Mouse (Mus musculus): ENCODE data around the gene Olfr805. TPM values are rescaled to one million over a fixed set of nuclear protein-coding genes. Genes with fewer than 3 reads are reported as not detected.

The Olfr805 gene
- not detected in 2 replicates for polyA plus RNA-seq (2014; fragmentation: Nextera tagmentation; extraction: Ambion mirVana)

DNA sequence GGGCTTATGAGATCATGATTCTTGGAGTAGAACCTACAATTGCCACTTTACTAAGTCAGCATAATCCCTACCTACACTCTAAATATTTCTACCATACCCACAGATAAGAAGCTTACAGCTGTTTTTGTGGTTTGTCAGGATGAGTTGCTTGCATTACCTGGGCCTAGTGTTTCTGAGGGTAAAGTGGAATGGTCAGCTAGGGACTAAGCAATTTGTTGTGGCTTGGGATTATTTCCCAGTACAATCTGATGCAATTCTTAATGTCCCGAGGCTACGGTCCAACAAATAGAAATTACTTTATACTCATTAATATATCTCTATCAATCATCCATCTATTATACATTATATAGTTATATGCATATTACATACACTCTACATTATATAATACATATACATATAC lies at the start of gene Olfr805:
Gene Olfr805, minus strand, starts transcription at position 101 of the 400 bp plus-strand sequence.
- H3K9ac ChIP-seq = no peak within 1 kb of the TSS
- H3K4me3 ChIP-seq (replicated peaks; ENCODE audit: low read length) = no peak within 1 kb of the TSS
- no peak within 1 kb of the TSS for H3K4me2 ChIP-seq (replicated peaks)
- 94% methylated on average over 2 of the region's 2 CpGs for WGBS
- H3K27me3 ChIP-seq (ENCODE audit: control insufficient read depth, insufficient read depth, low read length) = no peaks in the 10 kb centered on the region
- H3K4me1 ChIP-seq (replicated peaks; ENCODE audit: control insufficient read depth, insufficient read depth, low read length) = no peaks in the 10 kb centered on the region
- H3K9me3 ChIP-seq (ENCODE audit: control insufficient read depth, low read length) = no peaks in the 10 kb centered on the region
- ATAC-seq (ENCODE audit: low FRiP score) (no peak), DNase-seq (ENCODE audit: low spot score) (no peak)
- no peaks in the 10 kb centered on the region for H3K36me3 ChIP-seq (replicated peaks; ENCODE audit: control insufficient read depth, insufficient read depth)
- H3K27ac ChIP-seq = no peak within 1 kb of the TSS

GRCm38 (mm10) chr10:129778123-129778522 lies 48.9 kb upstream of the Olfr805 start:
- Histone ChIP-seq H3K4me2 (replicated peaks) (no peak overlapping the region), H3K27me3 (ENCODE audit: control insufficient read depth, insufficient read depth, low read length) (no peaks in the 10 kb centered on the region), H3K27ac (no peak overlapping the region), H3K9me3 (ENCODE audit: control insufficient read depth, low read length) (no peaks in the 10 kb centered on the region), H3K4me1 (replicated peaks; ENCODE audit: control insufficient read depth, insufficient read depth, low read length) (no peaks in the 10 kb centered on the region), H3K4me3 (replicated peaks; ENCODE audit: low read length) (no peak overlapping the region), H3K36me3 (replicated peaks; ENCODE audit: control insufficient read depth, insufficient read depth) (no peaks in the 10 kb centered on the region), H3K9ac (no peak overlapping the region)
- no peak for DNase-seq (ENCODE audit: low spot score)
- ATAC-seq (ENCODE audit: low FRiP score) = no peak

- no peaks in the 10 kb centered on the region for H3K27me3 ChIP-seq (ENCODE audit: control insufficient read depth, insufficient read depth, low read length)
- DNase-seq (ENCODE audit: low spot score) (no peak), ATAC-seq (ENCODE audit: low FRiP score) (no peak)
- no peak within 1 kb of the TSS for H3K4me2 ChIP-seq (replicated peaks)
- H3K27ac ChIP-seq = no peak within 1 kb of the TSS
- no peak within 1 kb of the TSS for H3K4me3 ChIP-seq (replicated peaks; ENCODE audit: low read length)
- no peaks in the 10 kb centered on the region for H3K36me3 ChIP-seq (replicated peaks; ENCODE audit: control insufficient read depth, insufficient read depth)
- no peaks in the 10 kb centered on the region for H3K4me1 ChIP-seq (replicated peaks; ENCODE audit: control insufficient read depth, insufficient read depth, low read length)
- H3K9ac ChIP-seq = no peak within 1 kb of the TSS
- no peaks in the 10 kb centered on the region for H3K9me3 ChIP-seq (ENCODE audit: control insufficient read depth, low read length)
Measured at GRCm38 (mm10) chr10:129774338-129774737, 45.2 kb upstream of the Olfr805 start, which contains the start of gene Olfr809. Gene Olfr809, plus strand, starts transcription at chr10:129774638.

- no peaks in the 10 kb centered on the region for H3K27me3 ChIP-seq (ENCODE audit: control insufficient read depth, insufficient read depth, low read length)
- no peak within 1 kb of the TSS for H3K27ac ChIP-seq
- H3K4me1 ChIP-seq (replicated peaks; ENCODE audit: control insufficient read depth, insufficient read depth, low read length) = no peaks in the 10 kb centered on the region
- H3K36me3 ChIP-seq (replicated peaks; ENCODE audit: control insufficient read depth, insufficient read depth) = no peaks in the 10 kb centered on the region
- ATAC-seq (ENCODE audit: low FRiP score) (no peak), DNase-seq (ENCODE audit: low spot score) (no peak)
- H3K9me3 ChIP-seq (ENCODE audit: control insufficient read depth, low read length) = no peaks in the 10 kb centered on the region
- no peak within 1 kb of the TSS for H3K4me2 ChIP-seq (replicated peaks)
- H3K9ac ChIP-seq = no peak within 1 kb of the TSS
- 93% methylated on average over 1 of the region's 1 CpGs for WGBS
- H3K4me3 ChIP-seq (replicated peaks; ENCODE audit: low read length) = no peak within 1 kb of the TSS
Measured at GRCm38 (mm10) chr10:129765182-129765581, 36.0 kb upstream of the Olfr805 start, which contains the start of gene Olfr808. Gene Olfr808, plus strand, starts transcription at chr10:129765482.

- Histone ChIP-seq H3K27me3 (ENCODE audit: control insufficient read depth, insufficient read depth, low read length) (no peaks in the 10 kb centered on the region), H3K36me3 (replicated peaks; ENCODE audit: control insufficient read depth, insufficient read depth) (no peaks in the 10 kb centered on the region), H3K27ac (no peak within 1 kb of the TSS), H3K4me2 (replicated peaks) (no peak within 1 kb of the TSS), H3K9ac (no peak within 1 kb of the TSS), H3K4me1 (replicated peaks; ENCODE audit: control insufficient read depth, insufficient read depth, low read length) (no peaks in the 10 kb centered on the region), H3K4me3 (replicated peaks; ENCODE audit: low read length) (no peak within 1 kb of the TSS), H3K9me3 (ENCODE audit: control insufficient read depth, low read length) (no peaks in the 10 kb centered on the region)
- 91% methylated on average over 1 of the region's 1 CpGs for WGBS
- DNase-seq (ENCODE audit: low spot score) = no peak
- no peak for ATAC-seq (ENCODE audit: low FRiP score)
Measured at GRCm38 (mm10) chr10:129757693-129758092, 28.5 kb upstream of the Olfr805 start, which contains the start of gene Olfr807. Gene Olfr807, minus strand, starts transcription at chr10:129757793.

DNA sequence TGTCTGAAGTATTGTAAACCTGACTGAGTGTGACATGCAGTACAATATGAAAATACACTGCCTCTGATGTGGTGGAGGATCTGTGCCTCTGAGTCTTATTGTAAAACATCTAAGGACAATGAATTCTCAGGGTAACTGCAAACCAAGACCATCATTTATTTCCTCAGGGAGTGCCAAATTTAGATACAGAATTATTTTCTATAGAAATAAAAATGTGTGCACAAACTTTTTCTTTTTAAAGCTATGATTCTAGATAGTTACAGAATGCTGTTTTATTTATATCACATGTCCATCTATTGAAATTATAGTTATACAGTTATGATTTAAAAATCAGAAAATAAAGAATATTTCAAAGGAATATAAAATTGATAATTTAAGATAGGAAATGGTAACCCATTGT lies 12.6 kb upstream of the Olfr805 start, which contains the start of gene Olfr806:
Gene Olfr806, minus strand, starts transcription at position 101 of the 400 bp plus-strand sequence.
- ATAC-seq (ENCODE audit: low FRiP score) = no peak
- no peak within 1 kb of the TSS for H3K27ac ChIP-seq
- no peak within 1 kb of the TSS for H3K4me2 ChIP-seq (replicated peaks)
- H3K27me3 ChIP-seq (ENCODE audit: control insufficient read depth, insufficient read depth, low read length) = no peaks in the 10 kb centered on the region
- no peak for DNase-seq (ENCODE audit: low spot score)
- no peaks in the 10 kb centered on the region for H3K4me1 ChIP-seq (replicated peaks; ENCODE audit: control insufficient read depth, insufficient read depth, low read length)
- no peaks in the 10 kb centered on the region for H3K9me3 ChIP-seq (ENCODE audit: control insufficient read depth, low read length)
- no peak within 1 kb of the TSS for H3K9ac ChIP-seq
- H3K4me3 ChIP-seq (replicated peaks; ENCODE audit: low read length) = no peak within 1 kb of the TSS
- H3K36me3 ChIP-seq (replicated peaks; ENCODE audit: control insufficient read depth, insufficient read depth) = no peaks in the 10 kb centered on the region

DNA sequence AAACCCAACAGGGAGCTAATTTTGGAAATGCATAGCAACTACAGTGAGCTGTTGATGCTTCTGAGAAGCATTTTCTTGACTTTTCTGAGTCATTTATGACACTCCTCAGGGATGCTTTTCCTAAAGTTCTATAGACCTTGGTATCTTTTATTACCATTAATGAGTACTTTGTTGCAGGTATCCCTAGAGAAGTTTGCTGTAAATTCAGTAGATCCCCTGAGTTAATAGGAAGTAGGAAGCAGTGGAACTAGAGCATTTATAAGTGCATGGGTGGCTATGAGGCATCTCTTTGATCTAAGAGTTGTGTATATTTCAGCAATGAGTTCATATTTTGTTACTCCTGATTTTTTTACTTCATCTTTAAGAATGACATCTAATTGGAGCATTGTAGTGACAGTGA lies 26.3 kb downstream of the Olfr805 start, which contains the start of gene Olfr804:
Gene Olfr804, plus strand, starts transcription at position 301 of the 400 bp plus-strand sequence.
- ATAC-seq (ENCODE audit: low FRiP score) (no peak), DNase-seq (ENCODE audit: low spot score) (no peak)
- Histone ChIP-seq H3K9me3 (ENCODE audit: control insufficient read depth, low read length) (no peaks in the 10 kb centered on the region), H3K4me3 (replicated peaks; ENCODE audit: low read length) (no peak within 1 kb of the TSS), H3K27me3 (ENCODE audit: control insufficient read depth, insufficient read depth, low read length) (no peaks in the 10 kb centered on the region), H3K36me3 (replicated peaks; ENCODE audit: control insufficient read depth, insufficient read depth) (no peaks in the 10 kb centered on the region), H3K9ac (no peak within 1 kb of the TSS), H3K27ac (no peak within 1 kb of the TSS), H3K4me2 (replicated peaks) (no peak within 1 kb of the TSS), H3K4me1 (replicated peaks; ENCODE audit: control insufficient read depth, insufficient read depth, low read length) (no peaks in the 10 kb centered on the region)

DNA sequence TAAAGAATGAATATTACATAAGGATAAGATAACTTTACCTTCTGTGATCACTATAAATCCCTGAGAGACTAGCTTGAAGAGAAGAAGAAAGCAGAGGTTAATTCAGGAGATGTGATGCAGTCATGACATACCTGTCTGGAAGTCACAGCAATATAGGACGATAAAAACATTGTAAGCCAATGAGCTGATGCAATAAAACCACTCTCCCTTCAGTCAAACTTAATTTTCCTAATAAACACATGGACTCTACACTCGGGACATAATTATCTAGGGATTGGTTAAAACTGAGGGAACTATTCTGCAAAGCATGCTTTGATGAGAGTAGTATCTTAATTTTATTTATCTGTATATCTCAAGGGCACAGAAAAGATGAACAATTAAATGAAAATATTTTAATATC lies 35.0 kb downstream of the Olfr805 start, which contains the start of gene Olfr803:
Gene Olfr803, minus strand, starts transcription at position 101 of the 400 bp plus-strand sequence.
- H3K36me3 ChIP-seq (replicated peaks; ENCODE audit: control insufficient read depth, insufficient read depth) = no peaks in the 10 kb centered on the region
- no peak within 1 kb of the TSS for H3K4me3 ChIP-seq (replicated peaks; ENCODE audit: low read length)
- no peaks in the 10 kb centered on the region for H3K9me3 ChIP-seq (ENCODE audit: control insufficient read depth, low read length)
- DNase-seq (ENCODE audit: low spot score) = no peak
- H3K27me3 ChIP-seq (ENCODE audit: control insufficient read depth, insufficient read depth, low read length) = no peaks in the 10 kb centered on the region
- H3K4me1 ChIP-seq (replicated peaks; ENCODE audit: control insufficient read depth, insufficient read depth, low read length) = no peaks in the 10 kb centered on the region
- H3K4me2 ChIP-seq (replicated peaks) = no peak within 1 kb of the TSS
- no peak within 1 kb of the TSS for H3K9ac ChIP-seq
- H3K27ac ChIP-seq = no peak within 1 kb of the TSS
- no peak for ATAC-seq (ENCODE audit: low FRiP score)
- WGBS = 81% methylated on average over 2 of the region's 2 CpGs

GRCm38 (mm10) chr10:129688069-129688468 lies 41.1 kb downstream of the Olfr805 start, which contains the start of gene Olfr802:
Gene Olfr802, minus strand, starts transcription at chr10:129688169.
- no peak within 1 kb of the TSS for H3K4me2 ChIP-seq (replicated peaks)
- H3K27ac ChIP-seq = no peak within 1 kb of the TSS
- no peak within 1 kb of the TSS for H3K4me3 ChIP-seq (replicated peaks; ENCODE audit: low read length)
- H3K9ac ChIP-seq = no peak within 1 kb of the TSS
- WGBS = 73% methylated on average over 1 of the region's 1 CpGs
- DNase-seq (ENCODE audit: low spot score) (no peak), ATAC-seq (ENCODE audit: low FRiP score) (no peak)
- H3K4me1 ChIP-seq (replicated peaks; ENCODE audit: control insufficient read depth, insufficient read depth, low read length) = no peaks in the 10 kb centered on the region
- no peaks in the 10 kb centered on the region for H3K9me3 ChIP-seq (ENCODE audit: control insufficient read depth, low read length)
- no peaks in the 10 kb centered on the region for H3K36me3 ChIP-seq (replicated peaks; ENCODE audit: control insufficient read depth, insufficient read depth)
- H3K27me3 ChIP-seq (ENCODE audit: control insufficient read depth, insufficient read depth, low read length) = no peaks in the 10 kb centered on the region

DNA sequence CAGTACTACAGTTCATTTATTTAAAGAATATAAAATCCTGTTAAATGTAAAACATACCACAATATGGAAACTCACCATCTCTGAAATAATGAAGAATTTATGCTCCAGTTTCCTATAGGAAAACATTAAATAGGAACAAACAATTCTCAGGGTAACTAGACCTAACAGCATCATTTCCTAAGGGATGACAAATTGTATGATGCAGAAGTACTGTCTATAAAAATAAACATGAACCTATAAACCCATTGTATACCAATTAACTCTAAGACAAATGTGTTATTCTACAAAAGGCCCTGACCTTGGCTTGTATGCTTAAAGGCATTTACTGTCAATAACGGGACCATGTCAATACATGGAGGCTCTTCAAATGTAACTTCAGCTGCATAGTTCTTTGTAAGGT lies 55.4 kb downstream of the Olfr805 start, which contains the start of gene Olfr801:
Gene Olfr801, minus strand, starts transcription at position 101 of the 400 bp plus-strand sequence.
- Histone ChIP-seq H3K4me3 (replicated peaks; ENCODE audit: low read length) (no peak within 1 kb of the TSS), H3K4me2 (replicated peaks) (no peak within 1 kb of the TSS), H3K4me1 (replicated peaks; ENCODE audit: control insufficient read depth, insufficient read depth, low read length) (no peaks in the 10 kb centered on the region), H3K27me3 (ENCODE audit: control insufficient read depth, insufficient read depth, low read length) (no peaks in the 10 kb centered on the region), H3K27ac (no peak within 1 kb of the TSS), H3K9me3 (ENCODE audit: control insufficient read depth, low read length) (no peaks in the 10 kb centered on the region), H3K9ac (no peak within 1 kb of the TSS), H3K36me3 (replicated peaks; ENCODE audit: control insufficient read depth, insufficient read depth) (no peaks in the 10 kb centered on the region)
- DNase-seq (ENCODE audit: low spot score) (no peak), ATAC-seq (ENCODE audit: low FRiP score) (no peak)
- 79% methylated on average over 1 of the region's 1 CpGs for WGBS
